Mouse (Mus musculus): ENCODE data around the gene Prss56. TPM values are rescaled to one million over a fixed set of nuclear protein-coding genes. Genes with fewer than 3 reads are reported as not detected.

Gene Prss56
- polyA plus RNA-seq, 1 experiment from 2014 or later: not detected

DNA sequence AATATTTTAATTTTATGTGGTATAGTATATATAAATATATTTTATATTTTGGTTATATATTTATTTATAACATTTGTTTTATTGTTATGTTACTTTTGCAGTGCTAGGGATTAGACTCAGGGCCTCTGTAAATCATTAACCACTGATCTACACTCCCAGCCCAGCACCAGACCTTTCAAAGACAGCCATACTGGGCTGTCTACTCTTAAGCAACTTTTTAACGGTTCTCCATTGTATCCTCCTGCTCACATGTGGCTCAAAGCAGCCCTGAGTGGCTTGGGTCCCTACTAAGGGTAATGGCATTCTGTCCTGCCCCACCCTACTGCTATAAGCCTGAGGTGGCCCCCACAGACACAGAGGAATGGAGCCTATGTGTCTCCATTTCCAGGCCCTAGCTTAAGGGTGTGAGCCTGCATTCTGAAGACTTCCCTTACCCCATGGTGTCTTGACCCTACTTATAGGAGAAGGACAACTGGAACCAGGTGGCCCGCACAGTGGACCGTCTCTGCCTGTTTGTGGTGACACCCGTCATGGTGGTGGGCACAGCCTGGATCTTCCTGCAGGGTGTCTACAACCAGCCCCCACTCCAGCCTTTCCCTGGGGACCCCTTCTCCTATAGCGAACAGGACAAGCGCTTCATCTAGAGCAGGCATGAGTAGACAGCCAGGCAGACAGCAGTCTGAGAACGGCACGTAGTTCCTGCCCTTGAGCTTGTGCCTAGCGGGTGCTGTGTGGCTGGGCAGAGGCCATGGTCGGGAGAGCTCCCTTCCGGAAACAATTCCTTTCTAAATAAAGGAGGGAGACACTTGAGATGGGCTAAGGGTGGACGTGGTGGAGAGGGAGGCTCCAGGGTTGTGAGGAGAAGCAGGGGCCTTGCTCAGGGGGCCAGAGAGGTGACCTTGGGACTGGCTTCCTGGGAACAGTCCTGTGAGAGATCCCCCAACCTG lies 15.3 kb downstream of the Prss56 start:
- Histone ChIP-seq H3K36me3 (ENCODE audit: control insufficient read depth, insufficient read depth, low read length) (no peaks in the 10 kb centered on the region), H3K4me1 (replicated peaks; ENCODE audit: control insufficient read depth, insufficient read depth) (no peaks in the 10 kb centered on the region), H3K27me3 (ENCODE audit: control insufficient read depth, insufficient read depth, low read length) (no peaks in the 10 kb centered on the region), H3K9ac (ENCODE audit: low read length) (no peak overlapping the region), H3K27ac (replicated peaks) (no peak overlapping the region), H3K9me3 (ENCODE audit: control insufficient read depth, low read length) (no peaks in the 10 kb centered on the region), H3K4me3 (ENCODE audit: low read depth, low read length) (no peak overlapping the region), H3K4me2 (replicated peaks; ENCODE audit: low read depth) (no peak overlapping the region)
- DNase-seq (ENCODE audit: low spot score) (no peak), ATAC-seq (ENCODE audit: low FRiP score, low TSS enrichment) (no peak)
- 73% methylated on average over 12 of the region's 12 CpGs for WGBS
- TF ChIP-seq CTCF (IDR thresholded peaks at IDR 0.05; ENCODE audit: low read depth) (no peak), EP300 (optimal IDR thresholded peaks at IDR 0.05) (no peak)

DNA sequence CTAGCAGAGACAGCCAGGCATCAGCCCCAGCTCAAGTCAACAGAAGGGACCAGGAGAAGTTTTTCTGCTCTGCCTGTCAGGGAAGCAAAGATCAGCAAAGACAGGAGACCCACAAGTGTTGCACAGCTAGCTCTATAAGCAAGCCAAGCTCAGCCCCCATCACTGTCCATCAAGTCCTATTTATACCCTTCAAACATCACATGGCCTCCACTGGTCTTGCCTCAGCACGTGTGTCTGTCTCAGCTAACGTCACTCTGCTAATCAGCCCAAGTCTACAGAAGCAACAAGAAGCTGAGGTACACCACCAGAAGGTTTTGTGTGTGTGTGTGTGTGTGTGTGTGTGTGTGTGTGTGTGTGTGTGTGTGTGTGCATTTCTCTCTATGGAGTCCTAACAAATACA lies 17.7 kb downstream of the Prss56 start:
- Histone ChIP-seq H3K27ac (replicated peaks) (no peak overlapping the region), H3K4me2 (replicated peaks; ENCODE audit: low read depth) (no peak overlapping the region), H3K27me3 (ENCODE audit: control insufficient read depth, insufficient read depth, low read length) (no peaks in the 10 kb centered on the region), H3K4me3 (ENCODE audit: low read depth, low read length) (no peak overlapping the region), H3K4me1 (replicated peaks; ENCODE audit: control insufficient read depth, insufficient read depth) (no peaks in the 10 kb centered on the region), H3K36me3 (ENCODE audit: control insufficient read depth, insufficient read depth, low read length) (no peaks in the 10 kb centered on the region), H3K9me3 (ENCODE audit: control insufficient read depth, low read length) (no peaks in the 10 kb centered on the region), H3K9ac (ENCODE audit: low read length) (no peak overlapping the region)
- 56% methylated on average over 2 of the region's 2 CpGs for WGBS
- ATAC-seq (ENCODE audit: low FRiP score, low TSS enrichment) (no peak), DNase-seq (ENCODE audit: low spot score) (no peak)
- TF ChIP-seq CTCF (IDR thresholded peaks at IDR 0.05; ENCODE audit: low read depth) (no peak), EP300 (optimal IDR thresholded peaks at IDR 0.05) (no peak)

DNA sequence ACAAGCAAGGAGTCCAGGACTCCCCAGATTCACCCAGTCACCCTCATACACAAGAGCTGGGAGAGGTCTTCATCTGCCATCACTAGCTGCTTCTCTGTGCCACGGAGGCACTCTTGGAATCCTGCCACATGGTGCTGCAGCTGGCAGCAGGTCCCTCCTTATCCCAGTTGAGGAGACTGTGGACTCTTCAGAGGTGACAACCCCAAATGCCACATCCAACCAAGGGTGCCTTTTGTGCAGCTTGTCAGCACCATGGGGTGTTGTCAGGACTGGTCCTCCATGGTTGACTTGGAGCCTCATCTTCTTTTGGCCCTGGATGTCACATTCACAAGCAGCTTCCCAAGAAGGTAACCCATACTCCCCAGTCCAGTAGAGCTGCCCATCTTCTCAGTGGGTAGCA lies 18.7 kb downstream of the Prss56 start:
- TF ChIP-seq CTCF (IDR thresholded peaks at IDR 0.05; ENCODE audit: low read depth): no peak
- TF ChIP-seq EP300 (optimal IDR thresholded peaks at IDR 0.05): no peak
- no peaks in the 10 kb centered on the region for H3K4me1 ChIP-seq (replicated peaks; ENCODE audit: control insufficient read depth, insufficient read depth)
- H3K36me3 ChIP-seq (ENCODE audit: control insufficient read depth, insufficient read depth, low read length): no peaks in the 10 kb centered on the region
- no peaks in the 10 kb centered on the region for H3K9me3 ChIP-seq (ENCODE audit: control insufficient read depth, low read length)
- DNase-seq (ENCODE audit: low spot score) (no peak), ATAC-seq (ENCODE audit: low FRiP score, low TSS enrichment) (no peak)
- H3K27ac ChIP-seq (replicated peaks): no peak overlapping the region
- H3K4me2 ChIP-seq (replicated peaks; ENCODE audit: low read depth): no peak overlapping the region
- 56% methylated on average over 1 of the region's 1 CpGs for WGBS
- H3K27me3 ChIP-seq (ENCODE audit: control insufficient read depth, insufficient read depth, low read length): no peaks in the 10 kb centered on the region
- no peak overlapping the region for H3K4me3 ChIP-seq (ENCODE audit: low read depth, low read length)
- no peak overlapping the region for H3K9ac ChIP-seq (ENCODE audit: low read length)

DNA sequence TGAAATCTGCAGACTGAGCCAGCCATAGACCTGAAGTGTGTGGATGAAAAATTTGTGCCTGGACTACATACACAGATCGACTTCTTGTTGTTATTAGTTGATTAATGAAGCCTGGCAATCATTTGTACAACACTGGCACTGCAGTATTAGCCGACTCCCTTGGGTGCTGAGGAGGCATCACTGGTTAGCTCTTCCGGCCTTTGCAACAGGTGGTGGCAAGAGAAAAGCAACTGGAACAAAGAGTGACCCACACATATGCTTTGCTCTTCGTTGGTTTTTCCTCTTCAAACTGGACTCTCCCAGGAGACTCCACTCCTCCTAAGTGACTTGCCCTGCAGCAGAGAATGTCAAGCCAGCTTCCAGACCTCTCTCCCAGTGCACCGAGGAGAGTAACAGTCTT lies 20.7 kb downstream of the Prss56 start:
- Histone ChIP-seq H3K4me2 (replicated peaks; ENCODE audit: low read depth) (no peak overlapping the region), H3K36me3 (ENCODE audit: control insufficient read depth, insufficient read depth, low read length) (no peaks in the 10 kb centered on the region), H3K27me3 (ENCODE audit: control insufficient read depth, insufficient read depth, low read length) (no peaks in the 10 kb centered on the region; the same call in 1 of the 2 replicates), H3K27ac (replicated peaks) (no peak overlapping the region), H3K4me3 (ENCODE audit: low read depth, low read length) (no peak overlapping the region), H3K9me3 (ENCODE audit: control insufficient read depth, low read length) (no peaks in the 10 kb centered on the region), H3K9ac (ENCODE audit: low read length) (no peak overlapping the region), H3K4me1 (replicated peaks; ENCODE audit: control insufficient read depth, insufficient read depth) (no peaks in the 10 kb centered on the region)
- no peak for DNase-seq (ENCODE audit: low spot score)
- 73% methylated on average over 5 of the region's 5 CpGs for WGBS
- ATAC-seq (ENCODE audit: low FRiP score, low TSS enrichment): no peak
- no peak for TF ChIP-seq CTCF (IDR thresholded peaks at IDR 0.05; ENCODE audit: low read depth)
- TF ChIP-seq EP300 (optimal IDR thresholded peaks at IDR 0.05): no peak

DNA sequence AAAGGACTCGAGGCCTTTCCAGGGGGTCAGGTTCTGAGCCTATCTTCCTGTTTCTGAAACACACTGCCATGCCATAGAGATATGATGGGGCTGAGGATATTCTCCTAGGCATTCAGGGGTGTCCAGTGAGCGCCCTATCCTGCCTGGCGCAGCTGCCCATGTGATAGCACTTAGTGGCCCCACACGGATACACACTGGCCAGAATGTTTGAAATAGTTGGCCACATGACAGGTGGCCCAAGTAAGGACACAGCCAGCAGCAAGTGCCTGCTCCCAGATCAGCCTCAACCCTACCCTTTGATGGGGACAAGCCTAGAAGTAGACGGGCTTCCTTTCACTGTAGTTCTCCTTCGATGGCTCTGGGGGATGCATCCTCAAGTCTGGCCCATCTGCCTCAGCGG lies 21.4 kb downstream of the Prss56 start, which contains the start of gene Chrng:
TSS of gene Chrng (plus strand) at position 193 of the 400 bp plus-strand sequence.
- H3K9me3 ChIP-seq (ENCODE audit: control insufficient read depth, low read length): no peaks in the 10 kb centered on the region
- H3K36me3 ChIP-seq (ENCODE audit: control insufficient read depth, insufficient read depth, low read length): no peaks in the 10 kb centered on the region
- H3K27me3 ChIP-seq (ENCODE audit: control insufficient read depth, insufficient read depth, low read length): no peaks in the 10 kb centered on the region; the same call in 1 of the 2 replicates
- no peak for ATAC-seq (ENCODE audit: low FRiP score, low TSS enrichment)
- no peak within 1 kb of the TSS for H3K9ac ChIP-seq (ENCODE audit: low read length)
- H3K4me2 ChIP-seq (replicated peaks; ENCODE audit: low read depth): no peak within 1 kb of the TSS
- H3K27ac ChIP-seq (replicated peaks): no peak within 1 kb of the TSS
- H3K4me1 ChIP-seq (replicated peaks; ENCODE audit: control insufficient read depth, insufficient read depth): no peaks in the 10 kb centered on the region
- no peak within 1 kb of the TSS for H3K4me3 ChIP-seq (ENCODE audit: low read depth, low read length)
- no peak for DNase-seq (ENCODE audit: low spot score)
- TF ChIP-seq CTCF (IDR thresholded peaks at IDR 0.05; ENCODE audit: low read depth) (no peak), EP300 (optimal IDR thresholded peaks at IDR 0.05) (no peak)
- WGBS: 92% methylated on average over 7 of the region's 7 CpGs

- Histone ChIP-seq H3K9me3 (ENCODE audit: control insufficient read depth, low read length) (no peaks in the 10 kb centered on the region), H3K9ac (ENCODE audit: low read length) (no peak overlapping the region), H3K36me3 (ENCODE audit: control insufficient read depth, insufficient read depth, low read length) (no peaks in the 10 kb centered on the region), H3K4me2 (replicated peaks; ENCODE audit: low read depth) (no peak overlapping the region), H3K27ac (replicated peaks) (no peak overlapping the region), H3K27me3 (ENCODE audit: control insufficient read depth, insufficient read depth, low read length) (no peaks in the 10 kb centered on the region; the same call in 1 of the 2 replicates), H3K4me3 (ENCODE audit: low read depth, low read length) (no peak overlapping the region), H3K4me1 (replicated peaks; ENCODE audit: control insufficient read depth, insufficient read depth) (no peaks in the 10 kb centered on the region)
- WGBS: 52% methylated on average over 6 of the region's 6 CpGs
- DNase-seq (ENCODE audit: low spot score): no peak
- TF ChIP-seq CTCF (IDR thresholded peaks at IDR 0.05; ENCODE audit: low read depth): no peak
- no peak for TF ChIP-seq EP300 (optimal IDR thresholded peaks at IDR 0.05)
- no peak for ATAC-seq (ENCODE audit: low FRiP score, low TSS enrichment)
These were observed 21.9 kb downstream of the Prss56 start for GRCm38 (mm10) chr1:87205038-87205437.
